Mouse (Mus musculus) liver, adult 2 months (tissue): ENCODE results near the gene Ykt6. TPM values are rescaled to one million over a fixed set of nuclear protein-coding genes. Genes with fewer than 3 reads are reported as not detected.
A peak's percentile ranks its signal among the peaks of the same experiment; 100 is the strongest.

ENCODE experiments used
- DNase-seq: peaks from one replicate; pipeline ENCODE4 v3.0.0-alpha.2; 2011; ENCODE audit warnings: low read depth, low spot score; ENCODE audit errors: extremely low read depth
- H3K27ac ChIP-seq: fragments of 200-500 bp; replicated peaks from 2 replicates; pipeline ENCODE4 v1.5.1; 2012; ENCODE audit warnings: low read depth, mild to moderate bottlenecking, control low read depth, inconsistent platforms, low read length; ENCODE audit not compliant: insufficient read depth
- H3K27me3 ChIP-seq: fragments of 200-500 bp; 2 replicates; pipeline ENCODE4 v1.6.1; 2012; ENCODE audit warnings: mild to moderate bottlenecking, moderate library complexity, low read length, inconsistent platforms; ENCODE audit not compliant: control insufficient read depth, insufficient read depth
- H3K36me3 ChIP-seq: fragments of 200-500 bp; 2 replicates; pipeline ENCODE4 v1.6.1; 2012; ENCODE audit warnings: low read length, inconsistent platforms; ENCODE audit not compliant: control insufficient read depth, insufficient read depth
- H3K4me1 ChIP-seq: fragments of 200-500 bp; 2 replicates; pipeline ENCODE4 v1.6.1; 2011; ENCODE audit warnings: low read length; ENCODE audit not compliant: control insufficient read depth, insufficient read depth
- H3K4me3 ChIP-seq: fragments of 200-500 bp; 2 replicates; pipeline ENCODE4 v1.5.1; 2011; ENCODE audit warnings: low read depth, mild to moderate bottlenecking, control low read depth, low read length, moderate library complexity; ENCODE audit not compliant: insufficient read depth
- H3K79me2 ChIP-seq: fragments of 200-500 bp; 2 replicates; pipeline ENCODE4 v1.6.1; 2012; ENCODE audit warnings: inconsistent platforms, mild to moderate bottlenecking, low read length, moderate library complexity; ENCODE audit not compliant: control insufficient read depth, insufficient read depth
- H3K9ac ChIP-seq: fragments of 200-500 bp; 2 replicates; pipeline ENCODE4 v1.6.1; 2012; ENCODE audit warnings: low read depth, mild to moderate bottlenecking, control low read depth, inconsistent platforms, low read length
- CTCF ChIP-seq: fragments of 200-500 bp; IDR thresholded peaks from 2 replicates; pipeline ENCODE4 v1.5.1; 2011; ENCODE audit warnings: low read depth, low read length, control low read depth
- POLR2A ChIP-seq: fragments of 200-500 bp; IDR thresholded peaks from 2 replicates; pipeline ENCODE4 v1.6.1; 2011; ENCODE audit warnings: low read length, control low read depth; ENCODE audit not compliant: insufficient read depth; ENCODE audit errors: extremely low read depth
- WGBS: fragments of 180-500 bp; shearing (Covaris S2); methylation state at CpG from one replicate; pipeline ENCODE4 v1.1.7; 2018; 5-methylcytosine and 5-hydroxymethylcytosine counted together
- polyA plus RNA-seq: library from polyadenylated mRNA; depleted of rRNA; stranded (reverse); fragments of >200 nt; gene quantifications from 2 replicates; pipeline ENCODE4 v1.2.3, GENCODE M21; 2012; rRNA removed
- total RNA-seq: library from RNA; depleted of rRNA; stranded (reverse); fragments of >200 nt; gene quantifications from 2 replicates; pipeline ENCODE4 v1.2.3, GENCODE M21; 2014; rRNA removed

Ykt6 gene
- total RNA-seq (41.6 and 41.8 TPM in 2 replicates), polyA plus RNA-seq (37.4 and 39.9 TPM in 2 replicates)

DNA sequence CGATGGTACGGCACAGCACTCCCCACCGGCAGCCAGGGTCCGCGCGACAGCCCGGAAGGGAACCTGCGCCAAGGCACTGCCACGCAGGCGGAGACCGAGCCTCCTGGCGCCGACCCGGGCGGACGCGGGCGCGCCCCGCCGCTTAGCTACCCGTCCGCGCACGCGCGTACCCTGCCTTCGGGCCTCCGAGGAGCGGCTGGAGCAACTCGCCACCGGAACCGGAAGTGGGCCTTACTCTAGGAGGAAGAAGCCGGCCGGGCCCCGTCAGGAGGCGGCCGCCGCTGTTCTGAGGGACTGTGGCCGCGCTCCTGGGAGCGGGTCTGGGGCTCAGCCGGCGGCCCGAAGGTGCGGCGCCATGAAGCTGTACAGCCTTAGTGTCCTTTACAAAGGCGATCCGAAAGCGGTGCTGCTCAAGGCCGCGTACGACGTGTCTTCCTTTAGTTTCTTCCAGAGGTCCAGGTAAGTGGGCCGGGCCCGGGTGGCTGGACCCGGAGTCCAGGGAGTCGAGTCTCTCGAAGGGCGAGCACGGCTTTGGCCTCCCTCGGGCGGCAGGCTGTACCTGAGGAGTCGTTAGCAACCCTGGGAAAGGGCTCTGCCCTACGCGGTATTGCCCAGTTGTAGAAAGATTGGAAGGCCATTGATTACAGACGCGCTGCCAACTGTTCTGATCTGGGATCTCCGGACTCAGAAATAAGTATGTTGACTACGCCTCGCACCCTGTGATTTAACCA, at the start of gene Ykt6:
TSS of gene Ykt6 (plus strand) at position 148 of the 731 bp plus-strand sequence.
- Histone ChIP-seq H3K9ac (peak within 1 kb of the TSS; percentile 93), H3K36me3 (peaks cover 8% of the 10 kb centered on the region), H3K4me1 (peaks cover 10% of the 10 kb centered on the region), H3K27ac (peak within 1 kb of the TSS; percentile 93), H3K4me3 (peak within 1 kb of the TSS; percentile 95), H3K27me3 (no peaks in the 10 kb centered on the region), H3K79me2 (peaks cover 18% of the 10 kb centered on the region; the same call in 1 of the 2 replicates)
- TF ChIP-seq POLR2A = peak; percentile 74
- TF ChIP-seq CTCF = no peak
- DNase-seq = peak; percentile 87
- under 1% methylated on average over 71 of the region's 71 CpGs for WGBS

DNA sequence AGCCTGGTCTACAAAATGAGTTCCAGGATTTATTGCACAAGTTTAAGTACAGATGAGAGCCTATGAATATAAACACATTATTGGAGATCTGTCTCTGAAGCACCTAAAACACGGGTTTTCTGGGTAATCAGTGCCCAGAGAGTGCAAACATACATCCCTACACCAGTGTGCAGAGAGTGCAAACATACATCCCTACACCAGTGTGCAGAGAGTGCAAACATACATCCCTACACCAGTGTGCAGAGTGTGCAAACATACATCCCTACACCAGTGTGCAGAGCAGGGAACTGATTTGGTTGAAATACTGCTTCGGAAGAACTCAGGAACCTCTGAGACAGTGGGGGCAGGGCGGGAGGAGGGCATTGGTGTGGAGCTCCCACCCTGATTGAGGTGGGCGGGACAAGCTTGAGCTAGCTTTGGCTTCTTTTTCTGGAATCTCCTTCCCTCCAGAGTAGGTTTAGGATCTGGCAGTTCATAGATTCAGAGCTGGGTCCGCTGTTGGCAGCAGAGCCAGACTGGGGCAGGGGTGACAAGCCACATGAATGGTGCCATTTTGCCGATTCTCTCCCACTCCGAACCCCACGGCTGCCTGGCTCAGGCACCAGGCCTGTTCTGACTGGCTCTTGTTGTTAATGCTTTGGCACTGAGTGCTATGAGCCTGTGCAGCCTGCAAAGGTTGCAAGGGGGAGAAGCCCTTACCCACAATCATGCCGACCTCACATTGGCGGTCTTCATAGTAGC, 49.5 kb upstream of the Ykt6 start:
- TF ChIP-seq CTCF = no peak
- no peak for TF ChIP-seq POLR2A
- H3K4me3 ChIP-seq = no peak overlapping the region

DNA sequence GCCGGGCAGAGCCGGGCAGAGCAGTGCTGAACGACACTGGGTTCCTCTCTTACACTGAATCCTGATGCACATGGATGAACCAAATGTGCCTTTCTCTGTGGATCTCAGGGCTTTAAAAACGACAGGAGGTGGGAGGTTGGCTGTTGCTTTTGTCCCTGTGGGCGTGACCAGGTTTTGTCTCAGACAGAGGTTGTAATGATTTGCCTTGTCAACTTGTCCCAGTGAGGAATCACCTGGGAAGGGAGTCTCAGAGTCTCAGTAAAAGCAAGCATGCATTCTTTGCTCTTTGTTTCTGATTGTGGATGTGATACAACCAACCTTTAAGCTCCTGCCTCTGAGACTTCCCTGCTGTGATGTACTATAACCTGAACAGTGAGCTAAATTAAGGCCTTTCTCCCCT, 48.4 kb upstream of the Ykt6 start:
- Histone ChIP-seq H3K4me1 (0 out of 2 replicates have a peak, but pooled peaks cover 5% of the 10 kb centered on the region), H3K4me3 (no peak overlapping the region), H3K27ac (no peak overlapping the region), H3K9ac (no peak overlapping the region), H3K27me3 (no peaks in the 10 kb centered on the region), H3K79me2 (no peaks in the 10 kb centered on the region), H3K36me3 (peaks cover 52% of the 10 kb centered on the region)
- no peak for DNase-seq
- 74% methylated on average over 5 of the region's 5 CpGs for WGBS
- TF ChIP-seq CTCF = no peak
- TF ChIP-seq POLR2A = no peak

More for the DNA sequence above, 49.5 kb upstream of the Ykt6 start:
- Histone ChIP-seq H3K36me3 (peaks cover 46% of the 10 kb centered on the region), H3K27ac (no peak overlapping the region), H3K4me1 (0 out of 2 replicates have a peak, but pooled peaks cover under 1% of the 10 kb centered on the region), H3K9ac (no peak overlapping the region), H3K27me3 (no peaks in the 10 kb centered on the region), H3K79me2 (no peaks in the 10 kb centered on the region)
- 80% methylated on average over 10 of the region's 10 CpGs for WGBS
- DNase-seq = no peak

DNA sequence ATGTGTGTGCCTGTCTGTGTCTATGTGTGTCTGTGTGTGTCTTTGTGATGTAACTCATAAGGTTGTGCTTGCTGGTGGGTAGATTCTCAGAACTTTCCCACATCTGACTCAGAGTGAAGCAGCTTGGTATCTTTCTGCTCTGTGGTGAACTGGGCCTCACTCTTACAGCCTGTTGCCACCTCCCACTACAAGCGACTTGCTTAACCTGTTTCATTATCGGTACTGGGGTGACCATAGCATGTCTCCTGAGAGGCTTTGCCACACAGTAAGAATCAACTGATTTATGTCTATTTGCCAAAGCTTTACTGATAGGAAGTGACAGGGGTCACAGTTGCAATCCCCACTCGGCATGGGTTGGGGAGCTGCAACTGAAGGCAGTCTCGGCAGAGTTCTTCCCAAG, 46.9 kb upstream of the Ykt6 start:
- WGBS = 55% methylated on average over 4 of the region's 4 CpGs
- Histone ChIP-seq H3K9ac (no peak overlapping the region), H3K4me1 (peaks cover 16% of the 10 kb centered on the region), H3K36me3 (peaks cover 49% of the 10 kb centered on the region), H3K4me3 (no peak overlapping the region), H3K79me2 (0 out of 2 replicates have a peak, but pooled peaks cover 4% of the 10 kb centered on the region), H3K27me3 (no peaks in the 10 kb centered on the region), H3K27ac (no peak overlapping the region)
- TF ChIP-seq POLR2A (no peak), CTCF (no peak)
- DNase-seq = no peak

DNA sequence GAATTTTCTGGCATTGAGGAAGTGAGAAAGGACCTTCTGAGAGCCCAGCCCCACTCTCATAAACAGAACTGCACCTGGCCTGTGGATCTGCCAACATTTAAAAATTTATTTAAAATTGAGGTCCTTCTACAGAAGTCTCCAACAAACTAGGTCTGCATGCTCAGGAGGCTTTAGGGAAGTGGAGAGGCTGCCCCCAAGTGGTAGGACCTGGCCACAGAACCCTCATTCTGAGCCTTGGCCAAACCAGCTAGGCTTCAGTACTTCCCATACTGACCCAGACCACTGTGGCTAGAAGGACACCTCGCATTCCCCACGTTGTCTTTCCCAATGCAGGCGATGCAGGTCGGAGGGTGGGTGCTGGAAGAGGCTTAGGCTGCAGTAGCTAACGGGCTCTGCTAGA, 42.9 kb upstream of the Ykt6 start:
- TF ChIP-seq POLR2A (no peak), CTCF (peak; percentile 82)
- WGBS = 15% methylated on average over 5 of the region's 5 CpGs
- DNase-seq = peak; percentile 65

More for the DNA sequence above, 42.9 kb upstream of the Ykt6 start:
- Histone ChIP-seq H3K27me3 (no peaks in the 10 kb centered on the region), H3K27ac (peak overlapping the region; percentile 93; the same call in 1 of the 2 replicates), H3K4me3 (peak overlapping the region; percentile 58), H3K4me1 (peaks cover 31% of the 10 kb centered on the region), H3K9ac (peak overlapping the region; percentile 81), H3K36me3 (peaks cover 26% of the 10 kb centered on the region; the same call in 1 of the 2 replicates), H3K79me2 (peaks cover 20% of the 10 kb centered on the region; the same call in 1 of the 2 replicates)
